Comparison of ENCODE assay signal across 12 mouse cellular contexts in the genomic region with DNA sequence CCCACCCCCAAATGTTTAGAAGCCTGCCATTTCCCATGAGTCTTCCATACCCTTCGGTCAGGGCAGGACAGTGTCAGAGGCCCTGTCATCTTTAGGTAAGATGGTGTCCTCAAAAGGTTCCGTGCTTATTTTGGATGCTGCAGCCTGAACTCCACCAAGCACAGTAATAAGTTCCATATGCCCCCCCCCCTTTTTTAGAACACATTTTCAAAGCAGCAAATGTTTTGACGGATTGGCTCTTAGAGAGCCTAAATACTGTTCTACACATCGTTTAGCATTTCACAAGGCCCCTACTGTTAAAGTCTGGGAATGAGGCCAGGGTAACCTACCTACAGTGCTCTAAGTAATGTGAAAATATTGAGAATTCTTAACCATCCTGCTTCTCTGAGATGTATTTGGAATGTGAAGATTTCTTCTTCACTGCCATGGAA. TPM values are rescaled to one million over a fixed set of nuclear protein-coding genes. Genes with fewer than 3 reads are reported as not detected.
DNase-seq lines count a peak whose midpoint lies in the region; ATAC-seq lines count a peak whose summit lies in the region.
"Had no signal": no experiment of that assay in that cellular context is flagged by ENCODE, and none has a peak within 500 bp of the region (broad histone marks: within the 10 kb centered on the region; RNA-seq: fewer than 3 reads in every experiment).

No protein-coding gene starts in this region.

- DNase-seq in heart, postnatal 4 days = no peak
- DNase-seq in right cerebral cortex, adult 18-20 months = peak; percentile 8
- no peak for DNase-seq in right cerebral cortex, postnatal 14 days
- peak; percentile 71 for DNase-seq in forelimb bud, embryonic 11.5 days (ENCODE audit: low read depth, low spot score)
- no peak for DNase-seq in adrenal gland, adult 2 months
- DNase-seq in layer of hippocampus, postnatal 10 days (ENCODE audit: low spot score in 2 of 2) = no peak
- DNase-seq: heart, adult 2 months; kidney, adult 8-10 months; layer of hippocampus, postnatal 36 days; lung, adult 2 months had no signal

- ATAC-seq in heart, embryonic 12.5 days (ENCODE audit: insufficient number of reproducible peaks, low FRiP score) = no peak

- no peak overlapping the region for H3K9ac ChIP-seq in heart, embryonic 12.5 days

- H3K9me3 ChIP-seq in heart, embryonic 12.5 days (replicated peaks) = no peaks in the 10 kb centered on the region

- peaks cover 7% of the 10 kb centered on the region; the same call in 1 of the 2 replicates for H3K4me1 ChIP-seq in heart, embryonic 12.5 days (replicated peaks)

- no peak overlapping the region for H3K4me3 ChIP-seq in heart, embryonic 12.5 days
- H3K4me3 ChIP-seq: heart, adult 2 months had no signal

- no peaks in the 10 kb centered on the region for H3K36me3 ChIP-seq in heart, embryonic 12.5 days

- WGBS in heart, embryonic 12.5 days = 53% methylated on average over 4 of the region's 4 CpGs

- no peak overlapping the region for H3K4me2 ChIP-seq in heart, embryonic 12.5 days

- peak overlapping the region; percentile 3; the same call in 1 of the 2 replicates for H3K27ac ChIP-seq in heart, embryonic 12.5 days (ENCODE audit: poor library complexity, severe bottlenecking)

- H3K27me3 ChIP-seq in heart, embryonic 12.5 days (replicated peaks) = no peaks in the 10 kb centered on the region
- H3K27me3 ChIP-seq: CH12.LX had no signal

RNA-seq across cellular contexts. Expression of gene Dab2, which starts 19.6 kb away (rescaled TPM):
- polyA plus RNA-seq in heart, embryonic 12.5 days (2016; fragmentation: Nextera tagmentation; extraction: Ambion mirVana) = 47.1 and 52.3 TPM in 2 replicates
- total RNA-seq in heart, postnatal 4 days (2021) = 10 to 100 TPM; 45.2 to 49.0 TPM
- 100 to 1,000 TPM; 358 to 479 TPM for total RNA-seq in adrenal gland, adult 2 months (2021)
- polyA plus RNA-seq in adrenal gland, adult 2 months (2012; rRNA removed) = 127 and 180 TPM in 2 replicates
- 10 to 100 TPM; 28.4 to 29.9 TPM for total RNA-seq in layer of hippocampus, postnatal 10 days (2021)

Comparison
In these comparisons a context has a peak if more than half of its experiments do, and no peak if none do; other contexts are left out.
1. DNase-seq: peak in right cerebral cortex, adult 18-20 months (single experiment) and forelimb bud, embryonic 11.5 days (single experiment); none in heart, postnatal 4 days (single experiment), right cerebral cortex, postnatal 14 days (single experiment), adrenal gland, adult 2 months (single experiment) and layer of hippocampus, postnatal 10 days (0 of 2).
2. RNA of gene Dab2, which starts 19.6 kb away (total RNA-seq): 358 to 479 TPM in adrenal gland, adult 2 months; 45.2 to 49.0 TPM in heart, postnatal 4 days and 28.4 to 29.9 TPM in layer of hippocampus, postnatal 10 days; every median in the first group is over 4 times any median in the second.